Mouse (Mus musculus) v-Abl transformed pro-B cells (cell line): Measurements from ENCODE around the gene Mpig6b.

Experiments used
- in situ Hi-C, 2 experiments: fragments of 400-800 bp; cut with MboI; formaldehyde crosslinking; loops; one replicate each; pipeline ENCODE4 v1.15.1; 2025; ENCODE audit not compliant: unreplicated experiment in 2 of 2

Mpig6b gene

GRCm38 (mm10) chr17:35090166-35090932 is 24.4 kb upstream of the Mpig6b start:
- in situ Hi-C loops = loop anchor here in 1 of 2 experiments (25.0 kb wide), 1 partner anchor 228 kb away; the partner anchor contains the start of genes Cfb, Nelfe and Skiv2l

DNA sequence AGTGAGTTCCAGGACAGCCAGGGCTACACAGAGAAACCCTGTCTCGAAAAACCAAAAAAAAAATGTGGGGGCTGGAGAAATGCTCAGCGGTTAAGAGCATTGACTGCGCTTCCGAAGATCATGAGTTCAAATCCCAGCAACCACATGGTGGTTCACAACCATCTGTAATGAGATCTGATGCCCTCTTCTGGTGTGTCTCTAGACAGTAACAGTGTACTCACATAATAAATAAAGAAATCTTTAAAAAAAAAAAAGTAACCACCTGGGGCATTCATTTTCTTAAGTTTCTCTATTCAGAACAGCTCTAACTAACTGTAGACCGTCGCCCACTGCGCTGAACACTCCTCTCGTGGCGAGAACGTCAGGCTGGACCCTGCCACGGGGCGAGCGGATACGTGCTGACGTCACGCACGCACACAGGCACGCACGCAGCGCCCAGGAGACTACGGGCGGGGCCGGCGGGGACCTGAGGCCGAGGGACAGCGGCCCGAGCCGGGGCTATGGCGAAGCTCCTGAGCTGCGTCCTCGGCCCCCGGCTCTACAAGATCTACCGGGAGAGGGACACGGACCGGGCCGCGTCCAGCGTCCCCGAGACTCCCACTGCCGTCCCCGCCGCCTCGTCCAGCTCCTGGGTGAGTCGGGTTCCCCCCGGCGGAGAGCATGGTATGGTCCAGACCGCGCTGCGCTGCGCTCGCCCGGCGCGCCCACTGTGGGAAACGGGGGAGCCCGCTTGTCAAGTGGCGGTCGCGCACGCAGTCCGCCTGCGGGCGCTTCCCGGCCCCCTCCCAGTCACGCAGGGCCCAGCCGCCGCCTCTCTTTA is 23.1 kb upstream of the Mpig6b start, which contains the start of gene Abhd16a:
Gene Abhd16a, plus strand, starts transcription at position 439 of the 820 bp plus-strand sequence.
- in situ Hi-C loops = loop anchor here in 1 of 2 experiments (25.0 kb wide), 1 partner anchor 227 kb away; the partner anchor contains the start of genes Cfb, Nelfe and Skiv2l

DNA sequence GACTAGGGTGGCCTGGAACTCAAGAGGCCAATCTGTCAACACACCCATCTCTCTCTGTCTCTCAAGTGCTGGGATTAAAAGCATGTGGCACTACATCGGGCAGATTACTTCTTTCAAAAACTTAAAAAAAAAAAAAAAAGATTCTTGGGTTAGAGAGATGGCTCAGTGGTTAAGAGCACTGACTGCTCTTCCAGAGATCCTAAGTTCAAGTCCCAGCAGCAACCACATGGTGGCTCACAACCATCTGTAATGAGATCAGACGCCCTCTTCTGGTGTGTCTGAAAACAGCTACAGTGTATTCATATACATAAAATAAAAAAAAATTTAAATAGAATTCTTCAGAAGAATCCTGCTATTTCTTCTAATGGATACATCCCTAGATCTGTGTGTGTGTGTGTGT is 22.2 kb upstream of the Mpig6b start:
- in situ Hi-C loops = loop anchor here in 1 of 2 experiments (25.0 kb wide), 1 partner anchor 226 kb away; the partner anchor contains the start of genes Cfb, Nelfe and Skiv2l

DNA sequence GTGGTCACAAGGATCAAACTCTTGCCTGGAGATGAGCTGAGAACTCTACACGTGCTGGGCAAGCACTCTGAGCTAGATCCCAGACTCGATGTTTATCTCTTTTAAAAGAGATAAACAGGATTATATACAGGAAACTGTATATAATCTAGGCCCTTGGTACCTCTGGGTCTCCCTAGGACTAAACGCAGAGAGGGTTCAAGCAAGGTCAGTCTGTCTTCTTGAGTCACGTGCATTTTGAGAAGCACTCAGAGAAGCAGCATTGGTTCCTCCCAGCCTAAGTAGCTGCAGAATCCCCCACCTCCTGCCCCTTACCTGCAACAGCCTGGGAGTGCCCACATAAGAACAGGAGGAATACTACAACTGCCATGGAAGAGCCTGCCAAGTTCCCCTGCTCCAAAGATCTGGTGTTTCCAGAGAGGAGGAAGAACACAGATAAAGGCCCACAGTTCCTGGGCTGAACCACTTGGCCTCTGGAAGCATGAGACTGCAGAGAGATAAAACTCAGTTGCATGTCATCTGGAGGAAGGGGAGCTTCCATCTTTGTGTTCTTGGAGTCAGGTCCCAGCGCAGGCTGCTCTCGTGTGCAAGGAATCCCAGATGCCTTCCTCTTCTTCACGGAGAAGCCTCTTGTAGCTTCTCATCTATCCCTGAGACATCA is 19.4 kb upstream of the Mpig6b start, which contains the start of gene Ly6g6f:
Gene Ly6g6f, minus strand, starts transcription at position 403 of the 658 bp plus-strand sequence.
- in situ Hi-C loops = loop anchor here in 1 of 2 experiments (25.0 kb wide), 1 partner anchor 223 kb away; the partner anchor contains the start of genes Cfb, Nelfe and Skiv2l

DNA sequence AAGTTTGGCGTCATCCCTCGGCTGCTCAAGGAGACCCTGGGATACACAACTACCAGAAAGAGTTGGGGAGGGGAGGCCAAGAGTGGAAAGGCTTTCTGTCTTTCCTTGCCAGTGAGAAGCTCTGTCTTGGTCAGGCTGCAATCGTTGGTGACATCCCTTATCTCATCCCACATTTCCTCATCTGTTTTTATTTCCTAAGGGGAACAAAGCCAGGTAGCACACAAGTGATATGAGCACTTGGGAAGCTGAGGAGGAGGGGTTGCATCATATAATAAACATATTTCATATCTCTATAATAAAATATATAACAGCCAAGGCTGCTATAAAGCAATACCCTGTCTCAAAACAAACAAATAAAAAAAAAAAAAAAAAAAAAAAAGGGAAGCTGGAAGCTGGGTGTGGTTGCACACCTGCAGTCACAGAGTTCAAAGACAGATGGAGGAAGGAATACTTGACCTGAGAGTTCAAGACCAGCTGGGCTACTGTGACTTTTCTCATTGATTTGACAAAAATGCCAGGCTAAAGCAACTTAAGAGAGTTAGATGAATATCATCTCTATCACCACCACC is 18.0 kb upstream of the Mpig6b start:
- in situ Hi-C loops = loop anchor here in 1 of 2 experiments (25.0 kb wide), 1 partner anchor 222 kb away; the partner anchor contains the start of genes Cfb, Nelfe and Skiv2l

DNA sequence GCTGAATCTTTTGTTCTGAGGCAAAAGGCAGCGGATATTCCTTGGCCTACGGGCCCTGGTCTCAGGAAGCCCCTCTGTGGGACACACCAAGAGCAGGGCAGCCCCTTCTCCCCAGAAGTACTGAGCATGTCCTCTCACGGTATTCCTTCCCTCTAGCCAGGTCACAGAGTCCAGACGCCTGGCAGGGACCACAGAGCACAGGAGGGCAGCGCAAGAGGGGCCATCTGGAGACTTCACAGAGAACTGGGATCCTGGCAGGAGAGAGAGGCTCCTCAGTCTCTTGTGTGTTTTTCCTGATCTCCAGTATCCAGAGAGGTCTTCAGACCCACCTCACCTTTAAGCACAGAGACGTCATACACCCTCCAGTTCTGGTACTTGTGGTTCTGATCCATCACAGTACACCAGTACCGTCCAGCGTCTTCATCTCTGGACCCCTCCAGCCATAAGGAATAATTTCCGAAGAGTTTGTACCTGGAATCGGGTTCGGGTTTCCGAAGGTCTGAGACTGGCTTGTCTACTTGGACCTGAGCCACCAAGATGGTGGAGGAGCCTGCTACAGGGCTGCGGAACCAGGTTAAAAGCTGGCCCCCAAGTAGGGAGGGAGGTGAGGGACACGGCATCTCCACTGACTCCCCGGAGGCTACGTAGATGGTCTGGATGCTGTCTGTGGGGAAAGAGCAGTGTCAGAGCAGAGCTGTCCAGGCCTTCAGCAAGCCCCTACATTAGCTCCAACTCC is 17.0 kb upstream of the Mpig6b start:
- in situ Hi-C loops = loop anchor here in 1 of 2 experiments (25.0 kb wide), 1 partner anchor 221 kb away; the partner anchor contains the start of genes Cfb, Nelfe and Skiv2l

GRCm38 (mm10) chr17:35080710-35081109 is 14.7 kb upstream of the Mpig6b start:
- in situ Hi-C loops = loop anchor here in 1 of 2 experiments (25.0 kb wide), 1 partner anchor 218 kb away; the partner anchor contains the start of genes Cfb, Nelfe and Skiv2l

GRCm38 (mm10) chr17:35080248-35080647 is 14.3 kb upstream of the Mpig6b start:
- in situ Hi-C loops = loop anchor here in 1 of 2 experiments (25.0 kb wide), 1 partner anchor 218 kb away; the partner anchor contains the start of genes Cfb, Nelfe and Skiv2l

DNA sequence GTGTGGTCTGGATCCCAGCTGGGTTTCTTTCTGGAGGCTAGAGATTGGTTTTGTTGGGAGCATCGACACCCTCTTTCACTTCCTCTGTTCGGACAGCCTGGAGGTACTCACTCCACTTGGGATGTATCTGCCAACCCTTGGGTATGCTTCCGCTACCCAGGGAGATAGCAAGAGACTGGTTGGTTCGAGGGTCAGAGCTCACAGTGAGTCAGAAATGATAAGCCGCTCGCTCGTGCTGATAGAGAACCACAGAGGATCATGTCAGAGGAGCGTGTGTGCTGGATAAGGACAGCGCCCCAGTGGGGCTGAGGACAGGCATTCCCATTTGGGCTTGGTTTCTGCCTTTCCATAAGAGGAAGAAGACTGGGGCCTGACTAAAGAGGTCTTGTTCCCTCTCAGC is 13.8 kb upstream of the Mpig6b start:
- in situ Hi-C loops = loop anchor here in 1 of 2 experiments (25.0 kb wide), 1 partner anchor 217 kb away; the partner anchor contains the start of genes Cfb, Nelfe and Skiv2l

DNA sequence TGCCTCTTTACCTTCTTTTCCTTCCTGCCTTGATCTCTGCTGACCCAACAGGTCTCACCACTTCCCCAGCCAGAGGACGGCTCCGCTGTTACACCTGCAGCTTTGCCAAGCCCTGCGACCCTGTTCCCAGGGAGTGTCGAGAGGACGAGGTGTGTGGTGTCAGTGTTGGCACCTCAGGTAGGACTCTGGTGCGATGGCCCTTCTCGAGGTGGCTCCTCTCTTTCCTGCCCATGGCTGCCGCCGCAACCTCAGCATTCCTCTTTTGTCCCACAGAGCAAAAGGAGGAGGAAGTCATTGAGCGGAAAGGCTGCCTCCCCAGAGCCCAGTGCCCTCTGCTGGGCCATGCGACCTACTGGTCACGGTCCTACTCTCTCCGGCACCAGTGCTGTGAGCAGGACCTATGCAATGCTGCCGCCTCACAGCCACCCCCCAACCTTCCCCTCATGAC is 11.8 kb upstream of the Mpig6b start, which contains the start of gene Ly6g6d:
Gene Ly6g6d, minus strand, starts transcription at position 280 of the 448 bp plus-strand sequence.
- in situ Hi-C loops = loop anchor here in 1 of 2 experiments (25.0 kb wide), 1 partner anchor 216 kb away; the partner anchor contains the start of genes Cfb, Nelfe and Skiv2l

DNA sequence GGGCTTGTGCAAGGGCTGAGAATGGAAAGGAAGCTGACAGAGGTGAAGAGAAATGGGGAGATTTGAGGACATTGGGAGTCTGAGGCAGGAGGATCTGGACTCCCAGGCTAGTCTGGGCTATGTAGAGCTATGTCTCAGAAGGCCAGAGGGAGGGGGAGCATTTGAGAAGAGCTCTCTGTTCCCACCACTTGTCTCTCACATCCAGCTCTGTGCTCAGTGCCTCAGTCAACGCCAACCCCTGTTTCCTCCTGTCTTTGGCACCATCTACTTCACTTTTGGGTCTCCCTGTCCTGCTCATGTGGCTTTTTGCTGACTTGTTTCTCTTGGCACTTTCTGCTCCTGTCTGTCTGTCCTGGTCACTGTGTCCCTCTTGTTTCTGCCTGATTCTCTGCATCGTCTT is 11.3 kb upstream of the Mpig6b start:
- in situ Hi-C loops = loop anchor here in 1 of 2 experiments (25.0 kb wide), 1 partner anchor 215 kb away; the partner anchor contains the start of genes Cfb, Nelfe and Skiv2l

- in situ Hi-C loops = loop anchor here in 1 of 2 experiments (25.0 kb wide), 1 partner anchor 214 kb away; the partner anchor contains the start of genes Cfb, Nelfe and Skiv2l
Observed at GRCm38 (mm10) chr17:35076507-35077176, 10.7 kb upstream of the Mpig6b start, which contains the start of gene Ly6g6e. TSS of gene Ly6g6e (plus strand) at chr17:35076902.

GRCm38 (mm10) chr17:35074097-35074496 is 8.1 kb upstream of the Mpig6b start:
- in situ Hi-C loops = no loop called here

GRCm38 (mm10) chr17:35071454-35071853 is 5.5 kb upstream of the Mpig6b start:
- in situ Hi-C loops = no loop called here

- in situ Hi-C loops = no loop called here
Observed at GRCm38 (mm10) chr17:35070556-35071229, 4.7 kb upstream of the Mpig6b start.

- in situ Hi-C loops = loop anchor here in 1 of 2 experiments (5.0 kb wide), 1 partner anchor 44 kb away; no protein-coding TSS in a partner anchor
Observed at GRCm38 (mm10) chr17:35068213-35068914, 2.4 kb upstream of the Mpig6b start.
